Mouse (Mus musculus) embryonic facial prominence, embryonic 14.5 days (tissue): Measurements from ENCODE around the gene Fdxacb1. TPM values are rescaled to one million over a fixed set of nuclear protein-coding genes. Genes with fewer than 3 reads are reported as not detected.

ENCODE experiments used
- ATAC-seq: fragments of 200-750 bp; cut with Nextera tagmentation; 2 replicates; pipeline ENCODE4 v1.8.0; 2017; ENCODE audit warnings: low read depth, moderate number of reproducible peaks, moderate TSS enrichment
- DNase-seq: peaks from one replicate; pipeline ENCODE4 v3.0.0-alpha.2; 2015; ENCODE audit warnings: low spot score
- H3K27ac ChIP-seq: fragments of 300-500 bp; sonication (generic); replicated peaks from 2 replicates; pipeline ENCODE4 v1.5.1; 2014; ENCODE audit warnings: low read depth, mild to moderate bottlenecking, low read length, moderate library complexity
- H3K27me3 ChIP-seq: fragments of 300-500 bp; sonication (generic); replicated peaks from 2 replicates; pipeline ENCODE4 v1.6.1; 2014; ENCODE audit warnings: low read length; ENCODE audit not compliant: control insufficient read depth, insufficient read depth
- H3K36me3 ChIP-seq: fragments of 300-500 bp; sonication (generic); 2 replicates; pipeline ENCODE4 v1.6.1; 2014; ENCODE audit warnings: low read length, mixed read lengths; ENCODE audit not compliant: control insufficient read depth, insufficient read depth
- H3K4me1 ChIP-seq: fragments of 300-500 bp; sonication (generic); 2 replicates; pipeline ENCODE4 v1.6.1; 2014; ENCODE audit warnings: antibody characterized with exemption, low read length; ENCODE audit not compliant: control insufficient read depth, insufficient read depth
- H3K4me2 ChIP-seq: fragments of 300-500 bp; sonication (generic); 2 replicates; pipeline ENCODE4 v1.6.1; 2014; ENCODE audit warnings: low read depth, mild to moderate bottlenecking, low read length, moderate library complexity, mixed read lengths
- H3K4me3 ChIP-seq: fragments of 300-500 bp; sonication (generic); 2 replicates; pipeline ENCODE4 v1.5.1; 2014; ENCODE audit warnings: low read depth, mild to moderate bottlenecking, low read length
- H3K9ac ChIP-seq: fragments of 300-500 bp; sonication (generic); 2 replicates; pipeline ENCODE4 v1.6.1; 2014; ENCODE audit warnings: low read depth, mild to moderate bottlenecking, low read length, moderate library complexity, mixed read lengths
- H3K9me3 ChIP-seq: fragments of 300-500 bp; sonication (generic); 2 replicates; pipeline ENCODE4 v1.6.1; 2016; ENCODE audit warnings: low read length; ENCODE audit not compliant: control insufficient read depth
- WGBS: fragments of 180-500 bp; shearing (Covaris S2); extraction: QIAGEN DNeasy Blood & Tissue Kit; methylation state at CpG from one replicate; pipeline ENCODE4 v1.1.7; 2014; 5-methylcytosine and 5-hydroxymethylcytosine counted together
- polyA plus RNA-seq: library from polyadenylated mRNA; unstranded; fragments of >200 nt; fragmentation: Nextera tagmentation; extraction: Ambion mirVana; gene quantifications from 2 replicates; pipeline ENCODE4 v1.2.1, GENCODE M21; 2014

Gene Fdxacb1
- polyA plus RNA-seq, 1 experiment from 2014 or later, result 10.2 TPM

DNA sequence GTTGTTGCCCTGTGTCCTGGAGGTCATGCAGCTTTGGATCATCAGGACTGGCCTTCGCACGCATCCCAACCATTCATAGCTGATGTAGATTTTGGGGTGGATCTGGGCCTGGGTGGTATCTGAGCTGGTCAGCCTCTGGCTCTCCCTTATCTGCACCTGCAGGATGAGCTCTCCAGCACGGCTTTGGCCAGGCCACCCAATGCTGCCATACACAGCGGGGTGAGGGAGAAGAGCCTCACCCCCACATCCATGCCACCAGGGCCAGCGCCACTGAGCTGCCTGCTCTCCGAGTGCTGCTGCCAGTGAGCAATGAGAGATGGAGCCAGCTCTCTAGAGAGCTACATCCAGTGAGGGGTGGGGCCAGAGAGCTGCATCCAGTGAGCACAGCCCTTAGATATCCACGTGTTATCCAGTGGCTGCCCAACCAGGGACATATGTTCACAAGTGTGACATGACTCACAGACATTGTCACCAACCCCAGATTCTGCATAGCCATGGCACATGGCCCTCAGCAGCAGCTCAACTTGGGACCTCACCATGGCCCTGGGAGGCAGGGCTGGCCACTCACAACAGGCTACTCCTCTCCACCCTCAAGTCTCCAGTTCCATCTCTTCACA is 35.1 kb downstream of the Fdxacb1 start:
- ATAC-seq (no peak), DNase-seq (no peak)
- no peaks in the 10 kb centered on the region for H3K4me1 ChIP-seq
- peaks cover 86% of the 10 kb centered on the region for H3K36me3 ChIP-seq
- H3K9me3 ChIP-seq, result no peaks in the 10 kb centered on the region
- no peak overlapping the region for H3K4me3 ChIP-seq
- H3K27me3 ChIP-seq, result no peaks in the 10 kb centered on the region
- WGBS, result 95% methylated on average over 7 of the region's 7 CpGs
- H3K27ac ChIP-seq, result no peak overlapping the region
- H3K9ac ChIP-seq, result no peak overlapping the region
- H3K4me2 ChIP-seq, result no peak overlapping the region

DNA sequence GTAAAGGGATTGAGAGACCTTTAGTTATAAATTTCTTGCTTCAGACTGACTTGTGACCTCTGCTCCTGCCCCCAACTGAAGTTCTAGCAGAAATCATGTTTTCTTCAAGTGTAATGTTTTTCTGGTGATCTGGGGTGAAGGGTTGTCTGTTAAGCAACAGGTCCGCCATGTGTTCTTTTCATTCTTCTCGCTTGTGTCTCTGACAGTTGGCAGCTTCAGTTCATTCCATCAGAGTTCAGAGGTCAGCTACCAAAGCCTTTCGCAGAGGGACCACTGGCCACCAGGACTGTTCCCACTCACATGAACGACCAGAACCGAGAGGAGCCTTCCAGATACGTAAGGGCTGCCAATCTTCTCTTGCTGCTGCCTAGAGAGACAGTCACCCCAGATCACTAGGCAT is 40.4 kb downstream of the Fdxacb1 start:
- Histone ChIP-seq H3K27me3 (no peaks in the 10 kb centered on the region), H3K9me3 (no peaks in the 10 kb centered on the region), H3K9ac (no peak overlapping the region), H3K27ac (no peak overlapping the region), H3K4me3 (no peak overlapping the region), H3K36me3 (peaks cover 72% of the 10 kb centered on the region), H3K4me1 (no peaks in the 10 kb centered on the region), H3K4me2 (no peak overlapping the region)
- WGBS, result 78% methylated on average over 6 of the region's 6 CpGs
- ATAC-seq, result no peak
- no peak for DNase-seq

DNA sequence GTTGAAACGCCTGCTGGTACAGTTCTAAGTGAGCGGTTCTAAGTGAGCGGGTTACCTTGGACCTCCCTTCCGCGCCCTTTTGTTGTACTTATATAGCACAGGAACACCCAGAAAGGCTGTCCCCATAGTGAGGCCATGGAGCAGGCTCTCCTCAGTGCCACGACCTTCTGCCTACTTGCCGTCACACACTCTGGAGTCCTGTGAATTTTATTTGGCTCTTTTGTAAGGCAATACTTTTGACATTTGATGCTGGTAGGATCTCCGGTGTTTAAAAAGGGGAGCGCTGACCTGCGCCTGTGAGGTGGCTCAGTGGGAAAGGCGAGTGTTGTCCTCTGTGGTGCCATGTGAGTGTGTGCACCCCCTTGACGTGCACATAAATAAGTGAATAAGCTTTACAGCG is 41.1 kb downstream of the Fdxacb1 start:
- WGBS, result 92% methylated on average over 13 of the region's 13 CpGs
- no peak overlapping the region for H3K4me3 ChIP-seq
- no peaks in the 10 kb centered on the region for H3K9me3 ChIP-seq
- no peaks in the 10 kb centered on the region for H3K27me3 ChIP-seq
- no peak overlapping the region for H3K27ac ChIP-seq
- no peak overlapping the region for H3K9ac ChIP-seq
- peaks cover 72% of the 10 kb centered on the region for H3K36me3 ChIP-seq
- H3K4me2 ChIP-seq, result no peak overlapping the region
- ATAC-seq (no peak), DNase-seq (no peak)
- no peaks in the 10 kb centered on the region for H3K4me1 ChIP-seq

GRCm38 (mm10) chr9:50811187-50811586 is 43.2 kb downstream of the Fdxacb1 start:
- DNase-seq, result no peak
- Histone ChIP-seq H3K9me3 (no peaks in the 10 kb centered on the region), H3K9ac (no peak overlapping the region), H3K36me3 (peaks cover 61% of the 10 kb centered on the region), H3K4me2 (no peak overlapping the region), H3K4me3 (no peak overlapping the region), H3K4me1 (no peaks in the 10 kb centered on the region), H3K27ac (no peak overlapping the region), H3K27me3 (no peaks in the 10 kb centered on the region)
- ATAC-seq, result no peak
- 93% methylated on average over 7 of the region's 7 CpGs for WGBS

GRCm38 (mm10) chr9:50811746-50812145 is 43.7 kb downstream of the Fdxacb1 start:
- DNase-seq, result no peak
- Histone ChIP-seq H3K9ac (no peak overlapping the region), H3K4me3 (no peak overlapping the region), H3K9me3 (no peaks in the 10 kb centered on the region), H3K36me3 (peaks cover 60% of the 10 kb centered on the region), H3K27ac (no peak overlapping the region), H3K4me1 (no peaks in the 10 kb centered on the region), H3K27me3 (no peaks in the 10 kb centered on the region), H3K4me2 (no peak overlapping the region)
- ATAC-seq, result no peak
- 88% methylated on average over 2 of the region's 2 CpGs for WGBS

- 96% methylated on average over 5 of the region's 5 CpGs for WGBS
Measured at GRCm38 (mm10) chr9:50813796-50814195, 45.8 kb downstream of the Fdxacb1 start.

GRCm38 (mm10) chr9:50815666-50816065 is 47.6 kb downstream of the Fdxacb1 start:
- no peak overlapping the region for H3K27ac ChIP-seq
- peaks cover 57% of the 10 kb centered on the region for H3K36me3 ChIP-seq
- H3K9ac ChIP-seq, result no peak overlapping the region
- WGBS, result 94% methylated on average over 4 of the region's 4 CpGs
- H3K27me3 ChIP-seq, result no peaks in the 10 kb centered on the region
- ATAC-seq (no peak), DNase-seq (no peak)
- no peaks in the 10 kb centered on the region for H3K9me3 ChIP-seq
- no peak overlapping the region for H3K4me3 ChIP-seq
- H3K4me2 ChIP-seq, result no peak overlapping the region
- H3K4me1 ChIP-seq, result no peaks in the 10 kb centered on the region

More at GRCm38 (mm10) chr9:50813796-50814195, 45.8 kb downstream of the Fdxacb1 start:
- DNase-seq, result no peak
- no peaks in the 10 kb centered on the region for H3K27me3 ChIP-seq
- H3K4me1 ChIP-seq, result no peaks in the 10 kb centered on the region
- H3K4me3 ChIP-seq, result no peak overlapping the region
- no peaks in the 10 kb centered on the region for H3K9me3 ChIP-seq
- no peak overlapping the region for H3K4me2 ChIP-seq
- peaks cover 61% of the 10 kb centered on the region for H3K36me3 ChIP-seq
- ATAC-seq, result no peak
- no peak overlapping the region for H3K9ac ChIP-seq
- no peak overlapping the region for H3K27ac ChIP-seq

- 94% methylated on average over 1 of the region's 1 CpGs for whole genome bisulfite sequencing
- H3K9ac ChIP-seq, result no peak overlapping the region
- H3K36me3 ChIP-seq, result peaks cover 52% of the 10 kb centered on the region
- ATAC-seq (no peak), DNase-seq (no peak)
- no peaks in the 10 kb centered on the region for H3K27me3 ChIP-seq
- no peak overlapping the region for H3K27ac ChIP-seq
- H3K4me3 ChIP-seq, result no peak overlapping the region
- no peak overlapping the region for H3K4me2 ChIP-seq
- no peaks in the 10 kb centered on the region for H3K9me3 ChIP-seq
- H3K4me1 ChIP-seq, result no peaks in the 10 kb centered on the region
Measured at GRCm38 (mm10) chr9:50816512-50816911, 48.5 kb downstream of the Fdxacb1 start.

DNA sequence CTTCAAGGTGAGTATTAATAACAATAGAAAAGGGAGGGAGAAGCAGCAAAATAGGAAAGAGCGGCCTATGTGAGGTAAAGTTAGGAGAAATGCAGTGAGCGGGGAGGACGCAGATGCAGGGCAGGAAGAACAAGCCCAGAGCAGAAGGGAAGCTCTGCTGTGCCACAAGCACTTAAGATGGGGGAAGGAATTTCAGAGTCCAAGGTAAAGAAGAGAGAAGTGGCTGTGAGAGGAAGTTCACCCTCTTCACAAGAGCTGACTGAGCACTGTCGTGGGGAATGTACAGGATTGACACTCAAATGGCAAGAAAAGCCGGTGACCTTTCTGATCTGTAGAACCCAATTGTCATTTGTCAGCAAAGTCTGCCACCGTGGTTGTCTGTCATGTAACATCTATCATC is 50.0 kb downstream of the Fdxacb1 start:
- Histone ChIP-seq H3K9ac (no peak overlapping the region), H3K4me1 (no peaks in the 10 kb centered on the region), H3K27ac (no peak overlapping the region), H3K4me3 (no peak overlapping the region), H3K36me3 (peaks cover 62% of the 10 kb centered on the region), H3K27me3 (no peaks in the 10 kb centered on the region), H3K4me2 (no peak overlapping the region), H3K9me3 (no peaks in the 10 kb centered on the region)
- ATAC-seq (no peak), DNase-seq (no peak)
- 85% methylated on average over 6 of the region's 6 CpGs for WGBS
